Mouse (Mus musculus): ENCODE data around the gene Gm16253. TPM values are rescaled to one million over a fixed set of nuclear protein-coding genes. Genes with fewer than 3 reads are reported as not detected.
A peak's percentile ranks its signal among the peaks of the same experiment; 100 is the strongest.

Gm16253 gene
- polyA plus RNA-seq, 1 experiment from 2014 or later: not detected

DNA sequence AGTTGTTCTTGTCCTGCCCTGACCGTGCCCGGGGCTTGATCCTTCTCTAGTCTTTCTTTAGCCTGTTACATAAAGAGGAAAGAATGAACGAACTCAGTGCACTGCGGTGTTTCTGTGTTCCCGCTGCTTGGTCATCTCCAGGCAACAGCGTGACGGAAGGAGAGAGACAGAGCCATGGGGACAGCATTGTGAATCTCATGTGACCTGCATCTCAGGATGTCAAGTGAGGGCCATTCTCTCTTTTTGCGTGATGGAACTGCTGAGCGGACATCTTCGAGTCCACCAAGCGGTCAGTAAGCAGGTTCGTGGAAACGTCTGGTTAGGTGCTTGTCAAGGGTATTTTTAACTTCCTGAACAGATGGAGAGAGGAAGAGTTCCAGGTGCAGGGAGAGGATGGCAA lies 7.3 kb upstream of the Gm16253 start:
- ATAC-seq (replicated peaks; ENCODE audit: low FRiP score, low read depth) (no peak), DNase-seq (ENCODE audit: low spot score) (no peak)
- Histone ChIP-seq H3K27ac (no peak overlapping the region), H3K4me1 (replicated peaks; ENCODE audit: insufficient read depth, low read length) (peaks cover 4% of the 10 kb centered on the region), H3K4me2 (ENCODE audit: low read length) (no peak overlapping the region), H3K4me3 (replicated peaks; ENCODE audit: low read depth, low read length) (no peak overlapping the region), H3K9me3 (replicated peaks; ENCODE audit: low read length) (no peaks in the 10 kb centered on the region), H3K36me3 (ENCODE audit: insufficient read depth, low read length) (no peaks in the 10 kb centered on the region), H3K9ac (ENCODE audit: low read depth, low read length) (no peak overlapping the region), H3K27me3 (ENCODE audit: insufficient read depth, low read length) (no peaks in the 10 kb centered on the region)
- TF ChIP-seq CTCF (IDR thresholded peaks at IDR 0.05; ENCODE audit: low read depth): no peak
- WGBS: 94% methylated on average over 13 of the region's 13 CpGs

DNA sequence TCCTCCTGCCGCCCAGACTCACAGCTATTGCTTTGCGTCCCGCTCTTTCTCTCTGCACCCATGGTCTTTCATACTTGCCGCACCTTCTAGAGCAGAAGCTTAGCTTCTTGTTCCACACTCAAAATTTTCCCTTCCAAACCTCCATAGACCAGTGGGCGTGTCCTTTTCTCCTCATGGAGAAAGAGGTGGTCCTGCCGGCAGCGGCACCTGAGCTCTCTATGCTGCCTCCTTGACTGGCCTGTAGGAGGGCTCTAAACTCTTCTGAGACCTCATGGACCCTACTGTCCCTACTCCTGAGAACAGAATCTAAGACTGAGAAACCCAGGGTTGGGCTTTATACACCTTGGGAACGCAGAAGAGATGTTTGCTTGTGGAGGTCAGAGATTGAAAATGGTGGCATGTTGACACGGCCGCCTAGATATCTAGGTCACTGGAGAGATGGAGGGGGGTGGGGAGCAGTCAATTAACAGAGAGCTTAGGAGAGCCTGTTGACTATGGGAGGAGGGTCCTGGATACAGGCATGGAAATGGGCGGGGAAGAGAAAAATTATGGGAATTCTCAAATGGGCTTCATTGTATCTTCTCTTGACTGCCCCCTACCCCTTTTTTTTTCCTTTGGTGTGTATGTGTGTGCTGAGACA lies 6.7 kb upstream of the Gm16253 start:
- Histone ChIP-seq H3K9ac (ENCODE audit: low read depth, low read length) (no peak overlapping the region), H3K4me2 (ENCODE audit: low read length) (no peak overlapping the region), H3K4me1 (replicated peaks; ENCODE audit: insufficient read depth, low read length) (no peaks in the 10 kb centered on the region; the same call in 1 of the 2 replicates), H3K9me3 (replicated peaks; ENCODE audit: low read length) (no peaks in the 10 kb centered on the region), H3K4me3 (replicated peaks; ENCODE audit: low read depth, low read length) (no peak overlapping the region), H3K27me3 (ENCODE audit: insufficient read depth, low read length) (no peaks in the 10 kb centered on the region), H3K27ac (no peak overlapping the region), H3K36me3 (ENCODE audit: insufficient read depth, low read length) (no peaks in the 10 kb centered on the region)
- ATAC-seq (replicated peaks; ENCODE audit: low FRiP score, low read depth) (no peak), DNase-seq (ENCODE audit: low spot score) (no peak)
- TF ChIP-seq CTCF (IDR thresholded peaks at IDR 0.05; ENCODE audit: low read depth): no peak
- WGBS: 92% methylated on average over 11 of the region's 11 CpGs

DNA sequence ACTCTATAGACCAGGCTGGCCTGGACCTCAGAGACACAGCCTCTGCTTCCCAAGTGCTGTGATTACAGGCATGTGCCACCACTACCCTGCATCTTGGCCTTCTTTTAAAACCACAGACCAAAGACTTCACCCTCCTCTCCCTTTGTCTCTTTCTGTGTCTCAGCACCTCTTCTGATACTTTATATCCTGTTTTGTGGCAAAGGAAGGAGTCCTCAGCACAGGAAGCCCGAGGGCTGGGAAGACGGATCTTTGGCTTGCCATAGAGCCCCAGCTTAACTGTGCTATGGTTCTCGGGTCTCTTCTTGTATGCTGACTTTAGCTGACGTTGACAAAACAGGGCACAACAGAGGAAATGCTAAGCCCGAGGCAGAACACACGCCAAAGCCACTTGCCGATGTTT lies 6.1 kb upstream of the Gm16253 start:
- H3K4me3 ChIP-seq (replicated peaks; ENCODE audit: low read depth, low read length): no peak overlapping the region
- no peak for TF ChIP-seq CTCF (IDR thresholded peaks at IDR 0.05; ENCODE audit: low read depth)
- no peaks in the 10 kb centered on the region for H3K27me3 ChIP-seq (ENCODE audit: insufficient read depth, low read length)
- H3K9ac ChIP-seq (ENCODE audit: low read depth, low read length): no peak overlapping the region
- no peaks in the 10 kb centered on the region for H3K36me3 ChIP-seq (ENCODE audit: insufficient read depth, low read length)
- WGBS: 66% methylated on average over 7 of the region's 7 CpGs
- no peaks in the 10 kb centered on the region for H3K9me3 ChIP-seq (replicated peaks; ENCODE audit: low read length)
- DNase-seq (ENCODE audit: low spot score) (no peak), ATAC-seq (replicated peaks; ENCODE audit: low FRiP score, low read depth) (no peak)
- peaks cover 4% of the 10 kb centered on the region; the same call in 1 of the 2 replicates for H3K4me1 ChIP-seq (replicated peaks; ENCODE audit: insufficient read depth, low read length)
- no peak overlapping the region for H3K4me2 ChIP-seq (ENCODE audit: low read length)
- 0 out of 2 replicates have a peak overlapping the region, but pooled peaks have one; percentile 28 for H3K27ac ChIP-seq

DNA sequence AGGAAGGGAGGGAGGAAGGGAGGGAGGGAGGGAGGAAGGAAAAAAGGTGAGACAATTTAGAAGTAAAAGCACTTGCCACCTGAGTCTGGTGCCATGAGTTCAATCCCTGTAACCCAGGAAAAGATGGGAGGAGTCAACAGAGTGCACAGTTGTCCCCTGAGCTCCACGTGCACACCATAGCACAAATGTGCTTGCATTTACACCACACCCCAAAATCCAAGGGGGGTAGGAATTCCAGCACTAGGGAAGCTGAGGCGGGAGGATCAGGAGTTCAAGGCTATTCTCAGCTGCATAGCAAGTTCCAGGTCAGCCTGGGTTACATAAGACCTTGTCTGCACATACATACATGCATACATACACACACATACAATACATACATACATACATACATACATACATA lies 5.4 kb upstream of the Gm16253 start:
- H3K4me3 ChIP-seq (replicated peaks; ENCODE audit: low read depth, low read length): no peak overlapping the region
- H3K27ac ChIP-seq: peak overlapping the region; percentile 79
- H3K4me2 ChIP-seq (ENCODE audit: low read length): no peak overlapping the region
- H3K9ac ChIP-seq (ENCODE audit: low read depth, low read length): no peak overlapping the region
- H3K4me1 ChIP-seq (replicated peaks; ENCODE audit: insufficient read depth, low read length): peaks cover 10% of the 10 kb centered on the region; the same call in 1 of the 2 replicates
- no peaks in the 10 kb centered on the region for H3K27me3 ChIP-seq (ENCODE audit: insufficient read depth, low read length)
- DNase-seq (ENCODE audit: low spot score) (no peak), ATAC-seq (replicated peaks; ENCODE audit: low FRiP score, low read depth) (no peak)
- WGBS: 76% methylated on average over 2 of the region's 2 CpGs
- H3K36me3 ChIP-seq (ENCODE audit: insufficient read depth, low read length): no peaks in the 10 kb centered on the region
- no peak for TF ChIP-seq CTCF (IDR thresholded peaks at IDR 0.05; ENCODE audit: low read depth)
- H3K9me3 ChIP-seq (replicated peaks; ENCODE audit: low read length): no peaks in the 10 kb centered on the region

DNA sequence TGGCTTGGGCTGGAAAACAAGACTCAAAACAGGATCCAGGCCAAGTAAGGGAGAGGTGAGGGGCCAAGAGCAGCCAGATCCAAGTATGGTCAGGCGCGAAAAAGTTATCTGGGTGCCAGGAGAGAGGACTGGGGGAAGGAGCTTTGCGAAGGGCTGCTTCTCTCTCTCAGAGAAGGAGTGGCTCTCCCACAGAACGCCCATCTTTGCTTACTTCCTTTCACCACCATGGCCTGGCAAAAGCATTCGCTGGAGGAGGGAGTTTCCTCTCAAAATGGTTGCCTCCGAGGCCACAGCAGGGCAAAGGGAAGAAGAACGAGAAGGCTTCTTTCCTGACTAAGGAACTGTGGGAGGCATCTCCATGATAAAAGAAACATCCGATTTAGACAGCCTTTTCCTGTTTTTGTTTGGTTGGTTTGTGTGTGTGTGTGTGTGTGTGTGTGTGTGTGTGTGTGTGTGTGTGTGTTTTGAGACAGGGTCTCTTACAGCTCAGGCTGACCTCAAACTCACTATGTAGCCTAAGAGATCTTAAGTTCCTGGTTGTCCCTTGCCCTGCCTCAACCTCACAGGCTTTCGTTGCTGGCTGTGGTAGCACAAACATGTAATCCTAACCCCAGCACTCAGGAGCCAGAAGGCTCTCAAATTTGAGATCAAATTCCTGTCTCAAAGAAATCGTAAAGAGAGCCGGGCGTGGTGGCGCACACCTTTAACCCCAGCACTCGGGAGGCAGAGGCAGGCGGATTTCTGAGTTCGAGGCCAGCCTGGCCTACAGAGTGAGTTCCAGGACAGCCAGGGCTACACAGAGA lies 4.7 kb upstream of the Gm16253 start:
- Histone ChIP-seq H3K9me3 (replicated peaks; ENCODE audit: low read length) (no peaks in the 10 kb centered on the region), H3K27ac (peak overlapping the region; percentile 79), H3K27me3 (ENCODE audit: insufficient read depth, low read length) (no peaks in the 10 kb centered on the region), H3K4me1 (replicated peaks; ENCODE audit: insufficient read depth, low read length) (peaks cover 12% of the 10 kb centered on the region; the same call in 1 of the 2 replicates), H3K36me3 (ENCODE audit: insufficient read depth, low read length) (no peaks in the 10 kb centered on the region), H3K4me2 (ENCODE audit: low read length) (no peak overlapping the region), H3K4me3 (replicated peaks; ENCODE audit: low read depth, low read length) (no peak overlapping the region), H3K9ac (ENCODE audit: low read depth, low read length) (no peak overlapping the region)
- TF ChIP-seq CTCF (IDR thresholded peaks at IDR 0.05; ENCODE audit: low read depth): no peak
- WGBS: 64% methylated on average over 16 of the region's 16 CpGs
- DNase-seq (ENCODE audit: low spot score) (no peak), ATAC-seq (replicated peaks; ENCODE audit: low FRiP score, low read depth) (no peak)

DNA sequence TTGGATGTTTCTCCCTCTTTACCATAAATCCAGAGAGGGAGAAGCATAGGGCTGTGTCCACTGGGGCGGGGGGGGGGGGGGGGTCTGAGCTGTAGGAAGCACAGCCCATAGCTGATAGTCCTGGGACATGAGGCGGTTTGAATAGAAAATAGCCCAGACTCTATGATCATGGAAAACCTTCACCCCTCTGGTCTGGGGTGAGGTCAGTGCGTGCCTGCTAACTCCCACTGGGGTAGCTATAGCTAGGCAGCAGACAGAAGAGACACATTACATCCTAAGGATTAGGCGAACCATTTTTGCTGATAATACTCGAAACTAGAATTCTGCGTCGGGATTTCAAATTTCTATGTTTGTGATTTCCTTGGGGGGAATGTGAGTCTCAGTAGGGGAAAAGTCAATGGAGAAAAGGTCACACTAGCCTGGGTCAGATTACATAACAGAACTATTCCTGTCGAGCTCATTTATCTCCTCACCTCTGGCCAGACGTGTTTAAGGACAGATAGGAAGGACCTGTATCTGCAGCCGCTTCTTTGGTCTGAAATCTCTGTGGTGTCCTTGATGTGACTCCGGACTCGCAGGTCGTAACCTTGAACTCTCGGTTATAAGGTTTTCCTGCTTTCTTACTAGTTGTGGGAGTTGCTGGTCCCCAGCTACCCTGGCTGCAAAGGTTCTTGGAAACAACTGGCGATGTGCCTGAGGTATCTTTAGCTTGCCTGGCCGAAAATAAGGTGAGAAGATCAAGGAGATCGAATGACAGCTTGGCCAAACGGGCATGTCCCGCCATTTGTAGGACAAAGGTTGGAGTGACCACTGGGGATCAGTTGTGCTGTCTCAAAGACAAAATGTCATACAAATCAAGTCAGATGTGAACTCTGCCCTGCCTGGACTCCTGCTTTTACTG lies 2.9 kb upstream of the Gm16253 start:
- peaks cover 17% of the 10 kb centered on the region; the same call in 1 of the 2 replicates for H3K4me1 ChIP-seq (replicated peaks; ENCODE audit: insufficient read depth, low read length)
- no peak for TF ChIP-seq CTCF (IDR thresholded peaks at IDR 0.05; ENCODE audit: low read depth)
- H3K9ac ChIP-seq (ENCODE audit: low read depth, low read length): no peak overlapping the region; the same call in 1 of the 2 replicates
- DNase-seq (ENCODE audit: low spot score) (no peak), ATAC-seq (replicated peaks; ENCODE audit: low FRiP score, low read depth) (no peak)
- no peak overlapping the region for H3K4me2 ChIP-seq (ENCODE audit: low read length)
- H3K27me3 ChIP-seq (ENCODE audit: insufficient read depth, low read length): no peaks in the 10 kb centered on the region
- H3K4me3 ChIP-seq (replicated peaks; ENCODE audit: low read depth, low read length): no peak overlapping the region
- H3K27ac ChIP-seq: no peak overlapping the region
- WGBS: 61% methylated on average over 19 of the region's 19 CpGs
- H3K36me3 ChIP-seq (ENCODE audit: insufficient read depth, low read length): no peaks in the 10 kb centered on the region
- H3K9me3 ChIP-seq (replicated peaks; ENCODE audit: low read length): no peaks in the 10 kb centered on the region

Measured in kidney, postnatal 0 days (tissue).